Mouse (Mus musculus) R1 (cell line): ENCODE results near the gene Cacna2d1.
A peak's percentile ranks its signal among the peaks of the same experiment; 100 is the strongest.

Experiments used
- DNase-seq: peaks from one replicate; pipeline ENCODE4 v3.0.0-alpha.2; 2018; ENCODE audit warnings: low read depth, low spot score

Cacna2d1 gene

DNA sequence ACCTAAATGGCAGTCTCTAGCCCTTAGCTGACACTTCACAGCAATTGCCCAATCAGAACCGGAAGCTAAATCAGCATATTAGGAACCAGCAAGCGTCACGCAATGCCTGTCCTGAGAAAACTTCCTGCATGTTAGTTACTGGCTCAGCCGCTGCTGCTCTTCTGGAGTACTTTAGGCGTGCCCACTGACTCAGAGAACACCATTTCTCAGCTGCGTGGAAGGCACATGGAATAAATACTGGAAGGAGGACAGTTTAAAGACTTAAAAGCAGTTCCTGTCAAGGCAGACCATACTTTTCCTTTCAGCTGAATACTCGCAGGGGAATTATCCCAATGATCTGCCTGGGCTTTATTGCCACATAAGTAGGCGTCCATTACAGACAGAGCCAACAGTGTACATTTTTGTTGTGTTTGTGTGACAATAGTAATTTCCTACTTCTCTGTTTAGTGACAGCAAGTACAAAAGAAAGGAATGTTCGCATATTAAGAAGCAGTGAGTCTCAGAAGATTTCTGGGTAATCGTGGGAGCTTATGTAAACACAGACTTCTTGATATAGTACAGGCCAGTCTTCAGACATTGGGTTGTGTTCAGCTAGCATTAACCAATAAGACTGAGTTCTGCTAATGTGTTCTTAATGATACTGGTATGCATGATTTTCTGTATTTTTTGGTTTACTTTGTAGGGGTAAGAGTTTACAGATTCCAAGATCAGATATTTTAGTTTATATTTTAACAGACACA is 113.1 kb downstream of the Cacna2d1 start:
- DNase-seq: peak; percentile 7

DNA sequence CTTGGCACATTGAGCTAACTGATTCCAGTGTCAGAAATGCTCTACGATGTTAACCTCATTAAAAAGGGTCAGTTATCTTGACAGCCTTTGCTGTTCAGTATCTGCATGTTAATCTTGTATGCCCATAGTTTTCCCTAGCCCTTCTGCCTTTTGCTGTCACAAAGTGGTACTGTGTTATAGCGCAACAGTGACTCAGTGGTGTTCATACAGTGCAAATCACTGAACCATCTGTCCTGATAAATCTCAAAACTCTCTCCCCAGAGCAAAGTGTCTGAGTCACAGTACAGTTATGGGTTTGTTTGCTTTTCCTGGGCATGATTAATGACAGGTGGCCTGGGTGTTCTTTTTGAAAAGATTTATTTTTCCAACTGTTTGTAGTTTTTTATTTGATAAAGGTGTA is 122.3 kb downstream of the Cacna2d1 start:
- no peak for DNase-seq

DNA sequence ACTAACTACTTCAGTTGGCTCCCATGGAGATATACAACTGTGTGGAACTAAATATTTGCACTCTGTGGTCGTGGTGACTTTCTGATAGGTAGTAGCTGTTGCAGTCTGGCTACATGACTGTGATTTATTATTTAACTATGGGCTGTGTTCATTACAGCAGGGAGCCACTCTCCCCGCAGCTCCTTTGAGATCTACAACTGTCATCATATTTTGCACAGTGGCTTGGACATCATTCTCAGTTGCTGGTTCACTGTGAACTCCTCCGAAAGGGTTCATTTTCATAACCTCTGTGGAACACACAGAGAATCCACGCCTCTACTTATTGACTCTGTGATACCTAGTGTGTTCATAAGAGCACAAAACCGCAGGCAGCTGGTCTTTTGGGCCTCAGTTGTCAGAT is 128.3 kb downstream of the Cacna2d1 start:
- no peak for DNase-seq

DNA sequence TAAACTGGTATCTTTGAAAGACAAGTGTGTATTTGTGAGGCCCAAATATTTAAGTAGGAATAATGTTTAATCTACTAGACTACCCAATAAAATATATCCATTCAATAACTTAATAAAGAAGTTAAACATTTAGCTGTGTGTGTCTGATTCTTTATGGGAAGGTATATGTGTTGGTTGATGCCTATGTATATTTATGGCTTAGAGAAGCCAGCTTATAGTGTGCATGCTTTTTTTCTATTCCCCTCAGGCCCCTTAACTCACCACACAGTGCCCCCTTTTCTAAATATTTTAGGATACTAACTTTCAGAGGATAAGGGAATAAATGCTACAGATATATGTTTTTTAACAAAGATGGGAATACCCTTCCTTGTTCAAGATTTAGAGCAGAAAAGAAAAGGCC is 128.8 kb downstream of the Cacna2d1 start:
- DNase-seq: no peak

DNA sequence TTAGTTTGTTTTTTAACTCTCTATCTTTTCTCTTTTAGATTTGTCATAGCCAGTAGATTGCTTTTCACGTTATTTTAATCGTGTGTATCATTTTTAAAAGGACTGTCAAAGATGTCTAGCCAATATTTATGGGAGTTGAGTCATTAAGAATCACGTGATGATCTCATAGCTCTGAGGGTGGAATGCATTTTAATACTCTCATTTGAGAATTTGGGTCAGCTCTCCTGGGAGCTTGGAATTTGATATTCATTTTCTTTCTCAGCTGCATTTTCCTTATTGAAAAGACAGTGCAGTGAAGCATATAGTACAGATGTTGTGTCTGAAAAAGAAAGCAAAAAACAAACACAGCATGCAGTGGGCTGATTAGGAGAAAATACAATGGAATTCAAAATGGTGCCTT is 129.5 kb downstream of the Cacna2d1 start:
- no peak for DNase-seq

DNA sequence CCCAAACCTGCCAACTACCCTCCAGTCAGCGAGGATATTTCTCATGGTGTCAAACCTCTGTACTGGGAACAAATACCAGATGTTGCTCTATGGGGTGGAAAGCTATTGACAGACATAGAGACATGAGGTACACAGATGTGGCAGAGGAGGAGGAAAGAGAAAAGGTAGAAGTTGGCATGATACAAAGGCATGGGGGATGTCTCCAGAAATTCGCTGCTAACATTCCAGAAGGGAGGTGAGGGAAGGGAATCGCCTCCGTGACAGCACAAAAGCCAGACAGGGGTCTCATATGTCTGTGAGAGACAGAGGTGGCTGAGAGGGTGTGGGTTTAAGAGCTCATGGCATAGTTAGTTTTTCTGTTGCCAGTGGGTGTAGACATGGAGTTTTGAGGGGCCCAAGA is 131.3 kb downstream of the Cacna2d1 start:
- no peak for DNase-seq

DNA sequence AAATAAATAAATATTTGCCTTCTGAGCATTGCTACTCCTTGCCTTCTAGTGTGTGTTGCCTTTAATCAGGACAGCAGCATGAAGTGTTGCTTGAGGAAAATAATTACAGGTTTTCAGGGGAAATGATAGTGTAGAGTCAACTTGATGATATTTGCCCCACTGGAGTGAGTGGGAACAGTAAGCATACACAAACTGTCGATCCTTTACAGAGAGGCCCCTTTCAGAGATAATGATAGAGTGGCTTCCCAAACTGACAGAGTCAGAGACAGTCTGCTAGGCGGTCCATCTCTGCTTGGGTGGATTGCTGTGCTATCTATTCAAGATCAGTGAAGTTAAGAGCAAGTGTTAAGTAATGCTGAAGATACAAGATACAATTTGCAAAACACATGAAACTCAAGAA is 147.8 kb downstream of the Cacna2d1 start:
- no peak for DNase-seq

DNA sequence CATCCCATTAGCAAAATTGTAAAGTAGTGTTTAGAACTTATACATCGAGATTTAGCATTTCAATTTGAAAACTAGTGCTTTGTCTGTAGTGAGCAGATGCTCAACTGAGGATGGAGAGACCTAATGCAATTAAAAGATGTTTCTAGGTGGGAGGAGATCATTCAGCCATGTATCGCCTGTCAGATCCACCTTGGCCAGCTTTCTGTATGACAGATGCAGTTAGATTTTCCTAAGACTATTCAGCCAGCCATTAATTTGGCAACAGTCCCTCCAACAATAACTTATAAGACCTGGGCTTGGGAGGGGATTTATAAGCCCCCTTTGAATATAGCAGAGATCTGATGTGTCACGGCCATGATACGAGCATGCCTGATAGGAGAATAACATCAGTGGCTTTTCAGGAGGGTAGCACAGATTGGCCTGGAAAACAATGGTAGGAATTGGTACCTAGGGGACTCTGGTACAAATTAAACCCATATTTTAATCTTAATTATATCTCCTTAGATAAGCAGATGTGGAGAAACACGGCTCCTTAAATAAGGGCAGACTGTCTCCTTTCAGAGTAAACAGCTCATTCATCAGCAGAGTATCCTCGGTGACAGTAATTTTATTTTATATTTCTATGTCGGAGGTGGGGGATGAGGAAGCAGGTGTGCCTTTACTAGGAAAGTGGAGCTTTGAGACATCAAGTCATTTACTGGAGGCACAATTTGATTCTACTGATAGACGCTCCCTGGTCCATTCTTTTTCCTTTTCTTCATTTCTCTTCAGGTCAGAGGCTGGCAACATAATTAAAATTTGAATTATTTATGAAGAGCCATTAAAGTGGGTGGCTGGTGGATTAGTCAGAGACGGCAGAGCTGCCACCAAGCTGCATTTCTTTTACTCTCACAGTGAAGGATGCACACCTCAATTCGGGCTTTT is 152.8 kb downstream of the Cacna2d1 start:
- no peak for DNase-seq

DNA sequence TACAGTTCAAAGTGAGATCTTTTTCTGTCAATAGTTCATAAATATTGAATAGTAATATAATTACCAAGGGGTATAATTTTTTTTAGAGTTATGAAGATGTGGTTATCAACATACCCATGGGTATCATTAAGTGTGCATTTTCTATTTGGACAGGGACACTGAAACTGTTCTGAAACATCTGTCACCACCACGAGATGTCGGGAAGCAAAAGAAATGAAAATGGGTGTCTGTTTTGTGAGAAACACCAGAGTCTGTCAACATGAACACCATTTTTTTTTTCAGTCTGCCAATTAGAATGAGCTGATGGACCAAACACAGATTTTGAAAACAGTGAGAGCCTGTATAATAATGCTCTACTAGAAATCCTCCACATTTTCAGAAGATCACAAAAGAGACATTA is 153.5 kb downstream of the Cacna2d1 start:
- DNase-seq: no peak

DNA sequence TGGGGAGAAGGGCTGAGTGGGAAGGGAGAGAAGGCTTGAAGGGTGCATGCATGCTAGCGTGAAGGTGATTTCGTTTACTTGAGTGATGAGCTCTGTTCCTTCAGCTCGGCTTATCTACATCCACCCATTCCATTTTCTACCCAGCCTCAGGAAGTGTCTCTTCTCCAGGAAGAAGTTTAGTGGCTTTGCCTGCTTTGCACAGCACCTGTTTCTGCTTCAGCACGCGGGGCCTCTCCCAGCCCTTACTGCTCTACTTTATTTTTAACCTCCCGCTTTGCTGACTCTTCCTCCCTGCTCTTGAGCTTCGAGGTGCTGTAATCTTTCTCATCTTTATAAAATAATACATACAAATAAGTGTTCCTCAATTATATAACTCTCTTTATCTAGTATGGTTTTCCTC is 158.0 kb downstream of the Cacna2d1 start:
- no peak for DNase-seq

DNA sequence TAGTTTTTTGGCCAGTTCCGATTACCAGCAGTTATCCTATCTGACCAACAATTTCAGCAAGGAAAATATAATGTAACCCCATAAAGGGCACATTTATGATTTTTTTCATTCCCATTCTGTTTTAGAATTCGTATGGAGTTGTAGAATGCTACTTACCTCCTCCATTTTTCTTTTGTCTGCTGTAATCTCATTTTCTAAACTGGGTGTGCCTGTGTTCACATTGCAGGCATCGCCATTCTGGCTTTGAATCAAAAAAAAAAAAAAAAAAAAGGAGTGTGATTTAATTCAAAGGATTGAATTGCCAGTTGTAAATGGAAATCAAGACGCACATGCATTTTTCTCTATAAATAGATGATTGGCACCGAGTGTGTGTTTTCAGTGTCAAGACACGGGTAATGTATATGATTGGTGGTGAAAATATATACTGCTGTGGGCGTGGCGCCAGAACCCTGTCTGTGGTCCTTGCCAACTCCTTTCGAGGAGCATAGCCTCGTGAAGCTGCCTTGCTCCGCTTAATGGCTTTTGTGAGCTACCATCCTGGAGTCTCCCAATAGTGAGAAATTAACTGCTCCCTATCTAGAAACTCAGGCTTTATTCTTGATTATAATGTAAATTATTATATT is 158.7 kb downstream of the Cacna2d1 start:
- no peak for DNase-seq

DNA sequence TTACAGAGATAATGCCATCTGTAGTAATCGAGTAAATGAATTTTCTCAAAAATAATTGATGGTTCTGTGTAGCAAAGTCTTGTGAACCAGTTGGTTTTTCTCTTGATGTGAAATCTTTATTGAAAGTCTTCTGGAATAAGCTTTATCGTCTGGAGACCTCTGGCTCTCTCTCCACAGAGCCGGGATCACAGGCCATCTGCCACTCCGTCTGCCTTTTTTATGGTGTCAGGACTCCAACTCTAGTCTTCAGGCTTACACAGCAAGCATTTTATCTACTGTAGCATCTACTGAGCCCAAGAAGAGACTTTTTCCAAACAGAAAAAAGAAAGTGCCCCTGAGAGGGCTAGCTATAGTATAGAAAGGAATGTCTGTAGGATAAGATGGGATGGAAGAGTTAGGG is 160.9 kb downstream of the Cacna2d1 start:
- no peak for DNase-seq

DNA sequence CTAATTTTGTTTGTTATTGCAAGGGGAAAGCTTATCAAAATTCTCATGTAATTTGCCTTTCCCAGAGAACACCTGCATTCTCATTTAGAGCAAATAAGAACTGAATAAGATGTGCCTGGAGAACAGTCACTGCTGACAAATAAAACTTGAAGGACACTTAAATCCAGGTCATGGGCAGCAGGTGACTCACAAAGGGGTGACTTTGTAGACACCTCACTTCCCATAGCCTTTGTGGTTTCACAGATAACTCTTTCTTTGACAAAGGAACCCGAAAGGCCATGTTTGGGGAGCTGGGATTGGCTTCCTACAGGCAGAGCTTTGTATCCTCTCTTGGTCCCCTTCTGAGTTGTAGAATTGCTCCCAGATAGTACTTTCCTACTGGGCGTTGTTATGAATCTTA is 164.3 kb downstream of the Cacna2d1 start:
- DNase-seq: no peak

DNA sequence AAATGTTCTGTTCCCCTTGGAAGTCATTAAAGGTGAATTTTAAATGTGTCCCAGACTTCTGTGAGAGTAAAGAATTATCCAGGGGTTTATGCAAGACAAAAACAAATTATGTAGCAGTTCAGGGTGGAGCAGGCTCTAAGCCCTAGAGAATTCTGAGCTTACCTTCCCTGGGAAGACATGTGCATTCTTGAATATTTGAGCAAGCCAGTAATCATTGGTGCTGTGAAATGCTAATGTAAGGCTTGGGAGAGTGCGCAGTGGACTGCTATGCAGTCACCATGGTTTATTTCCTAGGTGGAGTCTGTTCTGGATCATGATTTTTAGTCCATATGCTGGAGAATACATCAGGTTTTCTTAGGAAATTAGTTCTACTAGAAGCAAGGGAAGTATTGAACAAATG is 167.3 kb downstream of the Cacna2d1 start:
- peak; percentile 11 for DNase-seq

DNA sequence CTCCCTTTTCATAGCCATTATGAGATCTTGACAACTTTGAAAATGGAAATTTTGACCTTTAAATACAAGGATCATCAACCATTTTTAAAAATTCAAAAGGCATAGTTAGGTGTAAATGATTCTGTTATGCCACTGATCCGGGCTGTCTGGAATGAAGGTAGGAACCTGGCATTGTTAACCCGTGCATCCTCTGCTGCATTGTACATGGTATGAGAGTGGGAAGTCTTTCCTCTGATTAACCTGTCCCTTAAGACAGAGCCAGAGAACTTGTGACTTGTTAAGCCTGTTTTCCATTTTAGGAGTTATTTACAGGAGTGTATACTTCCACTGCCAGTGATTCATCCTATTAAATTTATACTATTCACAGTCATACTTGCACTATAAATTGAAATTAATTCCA is 171.2 kb downstream of the Cacna2d1 start:
- no peak for DNase-seq

DNA sequence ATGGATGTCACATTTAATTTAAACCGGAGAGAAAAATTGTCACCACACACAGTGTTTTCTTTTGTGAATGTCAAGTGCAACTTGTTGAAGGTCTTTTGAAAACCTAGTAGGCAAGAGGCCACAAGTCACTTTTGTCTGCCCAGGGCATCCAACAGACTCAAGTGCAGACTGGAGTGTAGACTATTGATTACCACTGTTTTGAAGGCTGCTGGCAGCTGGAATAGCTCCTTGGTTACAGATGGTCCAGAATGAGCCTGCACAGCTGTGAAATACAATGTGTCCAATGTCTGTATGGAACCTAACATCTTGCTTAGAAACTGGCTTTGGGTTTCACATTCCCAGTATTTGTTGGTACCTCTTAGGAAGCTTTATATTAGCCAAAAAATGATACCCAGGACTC is 176.2 kb downstream of the Cacna2d1 start:
- no peak for DNase-seq

DNA sequence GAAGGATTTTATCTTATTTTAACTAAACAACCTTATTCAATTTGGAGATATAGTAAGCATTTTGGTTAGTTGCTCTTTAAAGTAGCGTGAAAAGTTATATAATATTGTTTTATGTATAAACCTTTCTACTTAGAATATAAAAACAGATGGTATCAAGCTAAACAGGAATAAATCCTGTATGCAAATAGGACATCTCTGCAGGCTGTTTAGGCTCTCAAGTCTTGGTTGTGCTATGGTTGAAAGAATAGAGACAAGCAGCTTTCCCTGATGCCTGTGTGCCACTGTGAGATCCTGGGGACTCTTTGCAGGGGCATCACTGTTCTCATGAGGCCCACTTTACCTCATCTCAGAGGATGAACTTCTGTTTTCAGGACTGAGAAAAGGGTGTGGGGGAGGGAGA is 179.4 kb downstream of the Cacna2d1 start:
- no peak for DNase-seq

DNA sequence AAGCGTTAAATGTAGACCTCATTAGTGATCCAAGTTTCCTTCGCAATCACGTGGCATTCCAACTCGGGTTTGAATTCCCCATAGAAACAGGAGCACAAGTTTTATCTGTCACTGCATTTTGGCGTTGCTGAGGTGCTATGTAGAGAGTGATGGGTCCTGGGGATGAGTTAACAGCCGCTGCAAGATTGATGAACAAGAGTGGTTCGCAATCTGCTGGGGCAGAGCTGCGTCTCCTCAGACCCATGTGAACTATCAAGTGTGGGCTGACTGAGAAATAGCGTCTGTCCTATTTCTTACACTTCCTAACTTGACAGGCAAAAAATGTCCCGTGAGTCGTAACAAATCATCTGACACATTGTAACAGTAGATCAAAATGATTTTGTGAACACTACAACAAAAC is 186.8 kb downstream of the Cacna2d1 start:
- DNase-seq: no peak

DNA sequence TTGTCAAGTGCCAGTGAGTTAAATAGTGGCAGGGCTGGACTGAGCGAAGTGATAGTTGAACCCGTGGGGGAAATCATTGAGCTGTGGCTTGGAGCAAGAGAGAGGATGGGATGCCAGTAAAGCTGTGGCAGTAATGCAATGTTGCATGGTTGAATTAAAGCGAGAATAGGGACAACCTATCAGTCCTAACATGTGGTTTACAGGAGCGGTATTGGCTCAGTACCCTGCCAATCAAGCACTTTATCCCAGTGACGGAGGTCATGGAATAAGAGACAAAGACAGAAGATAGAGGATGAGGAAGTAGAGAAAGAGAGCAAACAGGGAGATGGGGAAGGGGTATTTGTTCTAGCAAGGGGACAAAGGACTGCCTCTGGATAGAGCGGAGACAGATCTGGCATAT is 187.6 kb downstream of the Cacna2d1 start:
- DNase-seq: no peak

DNA sequence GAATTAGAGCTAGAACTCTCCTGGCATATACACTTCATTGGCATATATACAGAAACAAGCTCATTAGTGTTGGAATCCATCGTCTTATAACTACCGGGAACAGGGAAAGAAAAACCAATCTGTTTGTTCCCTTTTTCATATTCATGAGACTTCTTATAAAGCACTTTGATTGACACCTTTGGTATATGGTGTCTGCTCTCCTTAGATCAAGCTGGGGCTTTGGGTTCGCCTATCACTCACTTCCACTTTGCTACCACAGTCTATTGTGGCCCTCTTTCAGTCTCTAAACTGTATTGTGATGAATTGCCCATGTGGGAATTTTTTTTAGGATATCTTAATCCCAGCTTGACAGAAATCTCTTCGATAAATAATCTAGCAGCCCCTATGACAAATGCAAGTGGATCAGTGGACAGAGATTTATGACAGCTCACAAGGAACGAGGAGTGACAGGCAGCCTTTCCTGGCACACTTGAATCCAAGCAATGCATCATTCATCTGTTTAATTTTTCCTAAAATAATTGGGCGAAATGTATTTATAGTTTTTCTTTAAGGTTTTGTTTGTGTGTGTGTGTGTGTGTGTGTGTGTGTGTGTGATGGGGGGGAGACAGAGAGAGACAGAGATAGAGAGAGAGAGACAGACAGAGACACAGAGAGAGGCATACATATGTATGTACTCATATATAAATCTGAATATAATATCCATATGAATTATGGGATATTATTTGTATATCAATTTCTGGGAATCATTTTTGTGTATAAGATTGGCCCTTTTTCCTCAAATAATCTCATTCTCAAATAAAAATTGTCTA is 200.0 kb downstream of the Cacna2d1 start:
- DNase-seq: no peak

DNA sequence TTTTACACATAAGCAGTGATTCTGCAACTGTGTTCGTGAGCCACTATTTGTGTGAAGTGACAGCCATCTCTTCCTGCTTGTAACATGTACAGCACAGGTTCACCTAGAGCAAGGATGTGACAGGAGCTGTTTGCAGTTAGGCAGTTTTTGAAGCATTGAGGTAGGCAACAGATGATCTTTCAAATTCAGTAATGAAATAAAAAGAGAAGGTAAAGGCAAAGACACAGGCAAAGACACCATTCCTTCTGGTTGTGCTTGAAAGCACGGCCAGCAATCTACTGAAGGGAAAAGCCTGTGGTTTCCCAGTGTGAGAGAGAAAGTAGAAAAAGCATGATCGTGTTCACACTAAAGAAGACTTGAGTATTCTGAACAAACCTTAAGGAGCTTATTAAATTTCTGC is 201.5 kb downstream of the Cacna2d1 start:
- DNase-seq: no peak

DNA sequence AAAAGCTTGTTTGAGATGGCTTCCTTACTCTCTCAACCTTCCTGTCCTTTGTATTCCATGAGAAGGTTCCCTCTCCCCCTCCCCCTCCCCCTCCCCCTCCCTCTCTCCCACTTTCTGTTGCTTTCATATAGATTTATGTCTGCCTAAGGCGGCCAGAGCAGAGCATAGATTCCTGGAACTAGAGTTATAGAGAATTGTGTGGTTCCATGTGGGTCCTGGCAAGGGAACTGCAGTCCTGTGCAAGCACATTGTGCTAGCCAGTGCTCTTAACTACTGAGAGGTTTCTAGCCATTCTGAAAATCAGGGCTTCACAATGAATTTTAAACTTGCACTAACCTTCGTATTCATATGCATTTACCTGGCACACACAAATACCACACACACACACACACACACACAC is 202.3 kb downstream of the Cacna2d1 start:
- DNase-seq: no peak
